ENCODE assay signal across 14 mouse cellular contexts in genomic region chr4:150575363-150576092, GRCm38 (mm10).
A peak's percentile ranks its signal among the peaks of the same experiment; 100 is the strongest.
DNase-seq lines count a peak whose midpoint lies in the region; ATAC-seq and TF ChIP-seq lines count a peak whose summit lies in the region.
"Had no signal": no experiment of that assay in that cellular context is flagged by ENCODE, and none has a peak within 500 bp of the region (broad histone marks: within the 10 kb centered on the region; RNA-seq: fewer than 3 reads in every experiment).

No protein-coding gene starts in this region.

- H3K9me3 ChIP-seq in heart, embryonic 15.5 days (replicated peaks), result no peaks in the 10 kb centered on the region
- H3K9me3 ChIP-seq in liver, postnatal 0 days (ENCODE audit: low read length), result no peaks in the 10 kb centered on the region
- H3K9me3 ChIP-seq in forebrain, embryonic 14.5 days (replicated peaks; ENCODE audit: control insufficient read depth, low read length), result no peaks in the 10 kb centered on the region
- H3K9me3 ChIP-seq: embryonic facial prominence, embryonic 13.5 days; limb, embryonic 10.5 days; megakaryocyte, embryonic 14.5 days had no signal

- H3K27ac ChIP-seq in heart, embryonic 15.5 days, result peak overlapping the region; percentile 18
- peak overlapping the region; percentile 32 for H3K27ac ChIP-seq in bone marrow macrophage, adult 2 months (ENCODE audit: insufficient read depth, low read depth, low read length)
- 0 out of 2 replicates have a peak overlapping the region, but pooled peaks have one; percentile 41 for H3K27ac ChIP-seq in liver, postnatal 0 days (ENCODE audit: low read depth)
- no peak overlapping the region for H3K27ac ChIP-seq in forebrain, embryonic 14.5 days (ENCODE audit: low read depth, low read length)
- H3K27ac ChIP-seq: embryonic facial prominence, embryonic 13.5 days; limb, embryonic 10.5 days had no signal

- no peak overlapping the region for H3K4me2 ChIP-seq in heart, embryonic 15.5 days
- no peak overlapping the region for H3K4me2 ChIP-seq in liver, postnatal 0 days (ENCODE audit: low read depth, low read length)
- no peak overlapping the region for H3K4me2 ChIP-seq in forebrain, embryonic 14.5 days (ENCODE audit: low read length)
- H3K4me2 ChIP-seq: embryonic facial prominence, embryonic 13.5 days had no signal

- H3K36me3 ChIP-seq in heart, embryonic 15.5 days, result peaks cover 6% of the 10 kb centered on the region; the same call in 1 of the 2 replicates
- H3K36me3 ChIP-seq in liver, postnatal 0 days (replicated peaks; ENCODE audit: insufficient read depth, low read length), result peaks cover 18% of the 10 kb centered on the region; the same call in 1 of the 2 replicates
- 0 out of 2 replicates have a peak, but pooled peaks cover 5% of the 10 kb centered on the region for H3K36me3 ChIP-seq in forebrain, embryonic 14.5 days (ENCODE audit: control insufficient read depth, insufficient read depth, low read length)

- no peak for TF ChIP-seq CTCF in bone marrow macrophage, adult 2 months (IDR thresholded peaks at IDR 0.05; ENCODE audit: low read depth, low read length)
- TF ChIP-seq CTCF in liver, postnatal 0 days (IDR thresholded peaks at IDR 0.05; ENCODE audit: low read depth), result peak; percentile 22; the same call in 1 of the 2 replicates

- no peak for ATAC-seq in heart, embryonic 15.5 days (replicated peaks; ENCODE audit: insufficient number of reproducible peaks, insufficient read depth, low FRiP score, low read depth)
- ATAC-seq in liver, postnatal 0 days, result no peak
- no peak for ATAC-seq in forebrain, embryonic 14.5 days
- ATAC-seq: forebrain, postnatal 0 days had no signal

- no peak for TF ChIP-seq POLR2A in bone marrow macrophage, adult 2 months (IDR thresholded peaks at IDR 0.05; ENCODE audit: borderline replicate concordance, low read depth, low read length)

- no peak for TF ChIP-seq EP300 in liver, postnatal 0 days (IDR thresholded peaks at IDR 0.05; ENCODE audit: low read depth)

- no peak for DNase-seq in heart, adult 8-10 months (ENCODE audit: low spot score)
- DNase-seq in kidney, adult 9 months, result peak; percentile 90
- no peak for DNase-seq in liver, postnatal 0 days
- no peak for DNase-seq in spleen, adult 12 weeks (ENCODE audit: low spot score)
- no peak for DNase-seq in adipocyte (ENCODE audit: low spot score)
- no peak for DNase-seq in forebrain, embryonic 14.5 days (ENCODE audit: low spot score)
- DNase-seq: cerebellum, postnatal 25 days; forebrain, postnatal 0 days; thymus, postnatal 4 days had no signal

- no peak overlapping the region for H3K4me3 ChIP-seq in heart, embryonic 15.5 days
- no peak overlapping the region for H3K4me3 ChIP-seq in bone marrow macrophage, adult 2 months (ENCODE audit: insufficient read depth, low read length)
- no peak overlapping the region for H3K4me3 ChIP-seq in liver, postnatal 0 days (ENCODE audit: low read depth, low read length)
- no peak overlapping the region for H3K4me3 ChIP-seq in forebrain, embryonic 14.5 days (ENCODE audit: low read depth, low read length)
- H3K4me3 ChIP-seq: embryonic facial prominence, embryonic 13.5 days; limb, embryonic 10.5 days; megakaryocyte, embryonic 14.5 days had no signal

- WGBS in heart, embryonic 15.5 days, result 40% methylated on average over 3 of the region's 3 CpGs
- WGBS in liver, postnatal 0 days (ENCODE audit: insufficient replicate concordance), result 58% methylated on average over 3 of the region's 3 CpGs
- WGBS in forebrain, embryonic 14.5 days, result 94% methylated on average over 3 of the region's 3 CpGs

- H3K9ac ChIP-seq in heart, embryonic 15.5 days, result no peak overlapping the region
- no peak overlapping the region for H3K9ac ChIP-seq in liver, postnatal 0 days (replicated peaks)
- no peak overlapping the region for H3K9ac ChIP-seq in forebrain, embryonic 14.5 days (ENCODE audit: low read length)
- H3K9ac ChIP-seq: embryonic facial prominence, embryonic 13.5 days; forebrain, postnatal 0 days had no signal

- no peaks in the 10 kb centered on the region for H3K27me3 ChIP-seq in heart, embryonic 15.5 days
- H3K27me3 ChIP-seq in liver, postnatal 0 days (ENCODE audit: insufficient read depth, low read length), result no peaks in the 10 kb centered on the region
- no peaks in the 10 kb centered on the region for H3K27me3 ChIP-seq in forebrain, embryonic 14.5 days (replicated peaks; ENCODE audit: control insufficient read depth, insufficient read depth, low read length)
- H3K27me3 ChIP-seq: embryonic facial prominence, embryonic 13.5 days had no signal

- H3K4me1 ChIP-seq in heart, embryonic 15.5 days (replicated peaks), result peaks cover 36% of the 10 kb centered on the region
- peaks cover 37% of the 10 kb centered on the region for H3K4me1 ChIP-seq in bone marrow macrophage, adult 2 months (ENCODE audit: control insufficient read depth, insufficient read depth, low read length)
- peaks cover 19% of the 10 kb centered on the region for H3K4me1 ChIP-seq in liver, postnatal 0 days (ENCODE audit: insufficient read depth)
- H3K4me1 ChIP-seq in forebrain, embryonic 14.5 days (ENCODE audit: control insufficient read depth, insufficient read depth, low read length), result peaks cover 3% of the 10 kb centered on the region; the same call in 1 of the 2 replicates
